Mouse (Mus musculus): ENCODE measurements around the gene Efna1. TPM values are rescaled to one million over a fixed set of nuclear protein-coding genes. Genes with fewer than 3 reads are reported as not detected.

The Efna1 gene
- total and polyA plus RNA-seq, 3 experiments = 0.05 TPM; not detected in 2

DNA sequence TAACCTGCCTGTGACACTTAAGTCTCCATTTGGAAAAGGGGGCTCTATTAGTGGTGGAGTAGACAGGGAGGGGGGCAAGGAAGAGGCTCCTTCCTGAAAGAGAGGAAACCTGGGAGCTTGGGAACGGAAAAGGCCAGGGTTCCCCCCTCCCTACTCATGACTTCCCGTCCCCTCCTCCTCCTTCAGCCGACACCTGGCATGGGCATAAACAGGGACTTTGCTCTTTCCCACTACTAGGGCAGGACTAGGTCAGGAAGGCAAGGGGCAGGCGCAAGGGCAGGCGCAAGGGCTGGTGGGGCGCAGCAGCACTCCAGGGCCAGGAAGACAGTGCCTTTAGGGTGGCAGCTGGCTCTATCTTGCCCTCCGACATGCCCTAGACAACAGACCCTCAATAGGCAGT lies 2.8 kb downstream of the Efna1 start:
- TF ChIP-seq GATA1 (IDR thresholded peaks at IDR 0.05; ENCODE audit: borderline replicate concordance, low read length) (no peak), CTCF (IDR thresholded peaks at IDR 0.05; ENCODE audit: low read depth, low read length) (no peak), TAL1 (conservative IDR thresholded peaks at IDR 0.05; ENCODE audit: low read depth, low read length) (no peak), GATA2 (IDR thresholded peaks at IDR 0.05; ENCODE audit: borderline replicate concordance, low read depth, low read length) (no peak), POLR2AphosphoS5 (IDR thresholded peaks at IDR 0.05; ENCODE audit: insufficient replicate concordance, low read depth, low read length) (no peak)

DNA sequence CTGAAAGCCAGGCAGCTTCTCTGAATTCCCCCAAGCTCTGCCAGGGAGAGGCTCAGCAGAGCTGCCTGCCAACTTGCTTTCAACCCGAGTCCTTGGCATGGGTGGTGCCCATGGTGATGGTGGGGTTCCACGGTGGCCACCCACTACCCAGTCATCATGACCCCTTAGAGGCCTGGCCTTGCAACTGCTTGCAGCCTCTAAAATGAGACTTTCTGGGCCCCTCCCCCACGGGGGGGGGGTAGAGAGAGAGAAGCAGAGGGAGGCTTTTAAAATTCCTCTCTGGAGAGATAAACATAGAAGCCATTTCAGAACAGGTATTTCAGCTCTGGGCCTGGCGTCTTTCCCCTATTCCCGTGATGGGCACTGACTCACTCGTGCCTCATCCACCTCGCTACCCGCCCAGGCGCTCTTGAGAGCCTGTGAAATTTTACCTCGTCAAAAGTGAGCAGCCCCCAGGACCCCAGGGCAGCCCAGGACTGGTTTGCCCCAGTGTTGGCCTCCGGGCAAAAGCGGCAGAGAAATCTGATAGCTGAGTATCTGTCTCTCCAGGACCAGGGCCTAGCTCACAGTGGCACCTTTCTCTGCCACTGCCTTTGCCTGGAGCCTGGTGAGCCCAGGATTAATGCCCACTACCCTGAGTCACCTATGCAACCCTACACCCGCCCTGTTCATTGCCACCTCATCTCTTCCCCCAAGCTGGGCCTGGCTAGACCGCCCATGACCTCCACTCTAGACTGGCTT lies 3.5 kb downstream of the Efna1 start:
- H3K36me3 ChIP-seq (replicated peaks) = no peaks in the 10 kb centered on the region
- peaks cover 61% of the 10 kb centered on the region for H3K27me3 ChIP-seq (ENCODE audit: insufficient read depth, low read length)
- H3K9me3 ChIP-seq (replicated peaks) = no peaks in the 10 kb centered on the region
- no peak overlapping the region for H3K4me3 ChIP-seq (ENCODE audit: low read depth, low read length)
- no peak for DNase-seq (ENCODE audit: low spot score)
- TF ChIP-seq GATA2 (IDR thresholded peaks at IDR 0.05; ENCODE audit: borderline replicate concordance, low read depth, low read length) = no peak
- no peak for TF ChIP-seq CTCF (IDR thresholded peaks at IDR 0.05; ENCODE audit: low read depth, low read length)
- TF ChIP-seq TAL1 (conservative IDR thresholded peaks at IDR 0.05; ENCODE audit: low read depth, low read length) = no peak
- no peak for TF ChIP-seq POLR2AphosphoS5 (IDR thresholded peaks at IDR 0.05; ENCODE audit: insufficient replicate concordance, low read depth, low read length)
- no peak for TF ChIP-seq GATA1 (IDR thresholded peaks at IDR 0.05; ENCODE audit: borderline replicate concordance, low read length)
- no peak for ATAC-seq (ENCODE audit: extremely low read depth, insufficient number of reproducible peaks, low FRiP score, poor library complexity, severe bottlenecking)
- peaks cover 3% of the 10 kb centered on the region; the same call in 1 of the 2 replicates for H3K4me1 ChIP-seq (ENCODE audit: insufficient read depth, low read depth, low read length)

More for the DNA sequence above, 2.8 kb downstream of the Efna1 start:
- Histone ChIP-seq H3K36me3 (replicated peaks) (no peaks in the 10 kb centered on the region), H3K9me3 (replicated peaks) (no peaks in the 10 kb centered on the region), H3K27me3 (ENCODE audit: insufficient read depth, low read length) (peaks cover 59% of the 10 kb centered on the region), H3K4me3 (ENCODE audit: low read depth, low read length) (no peak overlapping the region), H3K4me1 (ENCODE audit: insufficient read depth, low read depth, low read length) (peaks cover 3% of the 10 kb centered on the region; the same call in 1 of the 2 replicates)
- DNase-seq (ENCODE audit: low spot score) (no peak), ATAC-seq (ENCODE audit: extremely low read depth, insufficient number of reproducible peaks, low FRiP score, poor library complexity, severe bottlenecking) (no peak)

DNA sequence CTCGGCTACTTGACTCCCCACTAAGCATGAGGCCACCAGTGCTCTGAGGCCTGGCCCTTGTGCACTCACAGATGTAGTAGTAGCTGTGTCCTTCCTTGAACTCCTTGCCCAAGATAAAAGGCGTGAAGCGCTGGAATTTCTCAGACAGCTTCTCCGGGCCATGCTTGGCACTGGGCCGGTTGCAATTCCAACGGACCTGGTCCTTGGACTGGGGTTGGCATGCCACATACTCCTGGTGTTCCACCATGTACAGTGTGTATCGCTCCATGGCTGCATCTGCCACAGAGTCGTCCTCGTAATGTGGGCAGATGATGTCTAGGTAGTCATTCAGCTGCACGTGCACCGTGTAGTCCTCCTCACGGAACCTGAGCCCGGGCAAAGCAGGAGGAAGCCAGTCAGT lies 4.9 kb downstream of the Efna1 start:
- DNase-seq (ENCODE audit: low spot score) (no peak), ATAC-seq (ENCODE audit: extremely low read depth, insufficient number of reproducible peaks, low FRiP score, poor library complexity, severe bottlenecking) (no peak)
- TF ChIP-seq GATA1 (IDR thresholded peaks at IDR 0.05; ENCODE audit: borderline replicate concordance, low read length) (no peak), GATA2 (IDR thresholded peaks at IDR 0.05; ENCODE audit: borderline replicate concordance, low read depth, low read length) (no peak), CTCF (IDR thresholded peaks at IDR 0.05; ENCODE audit: low read depth, low read length) (no peak), POLR2AphosphoS5 (IDR thresholded peaks at IDR 0.05; ENCODE audit: insufficient replicate concordance, low read depth, low read length) (no peak), TAL1 (conservative IDR thresholded peaks at IDR 0.05; ENCODE audit: low read depth, low read length) (no peak)
- H3K4me1 ChIP-seq (ENCODE audit: insufficient read depth, low read depth, low read length) = peaks cover 3% of the 10 kb centered on the region; the same call in 1 of the 2 replicates
- peaks cover 58% of the 10 kb centered on the region for H3K27me3 ChIP-seq (ENCODE audit: insufficient read depth, low read length)
- H3K9me3 ChIP-seq (replicated peaks) = no peaks in the 10 kb centered on the region
- no peak overlapping the region for H3K4me3 ChIP-seq (ENCODE audit: low read depth, low read length)
- no peaks in the 10 kb centered on the region for H3K36me3 ChIP-seq (replicated peaks)

DNA sequence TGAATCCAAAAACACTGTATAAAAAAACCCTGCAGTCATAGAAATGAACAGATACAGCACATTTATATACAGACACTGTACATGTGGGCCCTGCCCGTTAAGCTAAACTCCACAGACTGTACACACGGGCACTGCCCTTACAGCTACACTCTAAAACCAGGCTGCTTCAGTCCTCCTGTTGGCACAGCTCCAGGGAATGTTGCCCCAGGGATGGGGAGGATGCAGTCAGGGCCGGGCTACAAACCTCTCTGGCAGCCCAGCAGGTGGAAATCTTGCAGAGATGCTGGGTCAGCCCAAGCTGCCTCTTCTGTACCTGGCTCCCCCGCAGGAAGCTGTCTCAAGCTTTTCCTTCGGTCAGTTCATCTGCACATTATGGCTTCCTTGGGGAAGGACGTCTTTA lies 9.2 kb downstream of the Efna1 start:
- no peak for ATAC-seq (ENCODE audit: extremely low read depth, insufficient number of reproducible peaks, low FRiP score, poor library complexity, severe bottlenecking)
- H3K4me1 ChIP-seq (ENCODE audit: insufficient read depth, low read depth, low read length) = peaks cover 3% of the 10 kb centered on the region; the same call in 1 of the 2 replicates
- no peak overlapping the region for H3K4me3 ChIP-seq (ENCODE audit: low read depth, low read length)
- no peaks in the 10 kb centered on the region for H3K9me3 ChIP-seq (replicated peaks)
- peaks cover 12% of the 10 kb centered on the region for H3K36me3 ChIP-seq (replicated peaks)
- no peak for DNase-seq (ENCODE audit: low spot score)
- no peak for TF ChIP-seq GATA2 (IDR thresholded peaks at IDR 0.05; ENCODE audit: borderline replicate concordance, low read depth, low read length)
- no peak for TF ChIP-seq TAL1 (conservative IDR thresholded peaks at IDR 0.05; ENCODE audit: low read depth, low read length)
- no peak for TF ChIP-seq GATA1 (IDR thresholded peaks at IDR 0.05; ENCODE audit: borderline replicate concordance, low read length)
- TF ChIP-seq POLR2AphosphoS5 (IDR thresholded peaks at IDR 0.05; ENCODE audit: insufficient replicate concordance, low read depth, low read length) = no peak
- no peak for TF ChIP-seq CTCF (IDR thresholded peaks at IDR 0.05; ENCODE audit: low read depth, low read length)
- H3K27me3 ChIP-seq (ENCODE audit: insufficient read depth, low read length) = peaks cover 25% of the 10 kb centered on the region

DNA sequence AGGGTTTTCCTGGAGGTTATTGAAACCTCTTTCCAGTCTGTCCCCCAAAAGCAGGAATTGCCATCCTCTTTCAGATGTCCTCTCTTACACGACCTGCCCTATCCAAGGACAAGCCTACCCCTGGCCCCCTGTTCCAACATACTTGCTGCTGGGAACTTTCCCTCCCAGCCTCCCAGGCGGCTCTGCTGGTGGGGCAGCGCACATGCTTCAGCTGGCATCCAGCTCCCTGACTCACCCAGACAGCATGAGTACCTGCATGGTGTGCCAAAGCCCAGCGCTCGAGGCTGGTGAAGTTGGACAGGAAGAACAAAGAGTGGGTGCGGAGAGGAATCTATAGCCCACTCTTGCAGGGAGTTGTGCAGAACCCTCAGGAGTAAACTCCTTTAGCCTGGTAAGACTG lies 10.1 kb downstream of the Efna1 start:
- H3K9me3 ChIP-seq (replicated peaks) = no peaks in the 10 kb centered on the region
- peaks cover 27% of the 10 kb centered on the region for H3K27me3 ChIP-seq (ENCODE audit: insufficient read depth, low read length)

DNA sequence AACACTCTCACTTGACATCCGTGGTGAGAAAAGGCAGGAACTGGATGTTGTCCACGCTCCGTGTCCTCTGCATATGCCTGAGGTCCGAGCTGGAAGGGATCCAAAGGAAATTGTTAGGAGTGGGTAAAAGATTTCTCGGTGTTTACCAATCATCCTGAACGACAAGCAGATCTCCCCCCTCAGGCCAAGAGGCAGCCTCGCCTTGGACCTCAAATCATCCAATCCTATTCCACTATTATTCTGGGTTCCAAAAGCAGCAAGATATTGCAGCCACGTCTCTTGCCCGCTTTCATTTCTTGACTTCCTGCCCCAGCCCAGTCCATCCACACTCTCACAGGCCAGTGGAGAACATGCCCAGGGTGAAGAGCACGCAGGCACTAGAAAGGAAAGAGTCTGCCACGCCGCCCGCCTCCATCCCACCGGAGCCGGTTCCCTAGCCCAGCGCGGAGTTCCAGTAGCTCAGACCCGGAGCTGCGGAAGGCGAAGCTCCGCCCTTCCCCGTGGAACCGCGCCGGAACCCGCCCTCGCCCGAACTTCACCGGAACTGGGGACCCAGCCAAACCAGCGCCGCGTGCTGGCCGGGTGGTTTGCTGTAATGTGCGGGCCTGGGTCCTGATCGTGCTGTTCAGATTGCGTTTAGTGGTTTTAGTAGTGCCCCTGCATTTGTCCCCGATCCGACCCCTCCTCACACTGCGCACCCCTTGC lies 10.7 kb downstream of the Efna1 start, which contains the start of gene Slc50a1:
Slc50a1 (minus strand) TSS at position 520 of the 705 bp plus-strand sequence.
- TF ChIP-seq POLR2AphosphoS5 (IDR thresholded peaks at IDR 0.05; ENCODE audit: insufficient replicate concordance, low read depth, low read length) = no peak
- no peak for TF ChIP-seq GATA1 (IDR thresholded peaks at IDR 0.05; ENCODE audit: borderline replicate concordance, low read length)
- no peak for TF ChIP-seq CTCF (IDR thresholded peaks at IDR 0.05; ENCODE audit: low read depth, low read length)
- TF ChIP-seq TAL1 (conservative IDR thresholded peaks at IDR 0.05; ENCODE audit: low read depth, low read length) = no peak
- no peak for TF ChIP-seq GATA2 (IDR thresholded peaks at IDR 0.05; ENCODE audit: borderline replicate concordance, low read depth, low read length)
- DNase-seq (ENCODE audit: low spot score) (no peak), ATAC-seq (ENCODE audit: extremely low read depth, insufficient number of reproducible peaks, low FRiP score, poor library complexity, severe bottlenecking) (no peak)
- Histone ChIP-seq H3K4me1 (ENCODE audit: insufficient read depth, low read depth, low read length) (peaks cover 6% of the 10 kb centered on the region), H3K36me3 (replicated peaks) (peaks cover 12% of the 10 kb centered on the region), H3K4me3 (ENCODE audit: low read depth, low read length) (no peak within 1 kb of the TSS), H3K9me3 (replicated peaks) (no peaks in the 10 kb centered on the region), H3K27me3 (ENCODE audit: insufficient read depth, low read length) (peaks cover 31% of the 10 kb centered on the region)

More for the DNA sequence above, 10.1 kb downstream of the Efna1 start:
- no peak overlapping the region for H3K4me3 ChIP-seq (ENCODE audit: low read depth, low read length)
- TF ChIP-seq GATA1 (IDR thresholded peaks at IDR 0.05; ENCODE audit: borderline replicate concordance, low read length) (no peak), TAL1 (conservative IDR thresholded peaks at IDR 0.05; ENCODE audit: low read depth, low read length) (no peak), POLR2AphosphoS5 (IDR thresholded peaks at IDR 0.05; ENCODE audit: insufficient replicate concordance, low read depth, low read length) (no peak), GATA2 (IDR thresholded peaks at IDR 0.05; ENCODE audit: borderline replicate concordance, low read depth, low read length) (no peak), CTCF (IDR thresholded peaks at IDR 0.05; ENCODE audit: low read depth, low read length) (no peak)
- peaks cover 6% of the 10 kb centered on the region for H3K4me1 ChIP-seq (ENCODE audit: insufficient read depth, low read depth, low read length)
- no peak for ATAC-seq (ENCODE audit: extremely low read depth, insufficient number of reproducible peaks, low FRiP score, poor library complexity, severe bottlenecking)
- no peak for DNase-seq (ENCODE audit: low spot score)
- H3K36me3 ChIP-seq (replicated peaks) = peaks cover 12% of the 10 kb centered on the region
